Mouse (Mus musculus) neural tube, embryonic 13.5 days (tissue): ENCODE results near the gene Nos1ap. TPM values are rescaled to one million over a fixed set of nuclear protein-coding genes. Genes with fewer than 3 reads are reported as not detected.

Source experiments
- ATAC-seq: fragments of 200-750 bp; cut with Nextera tagmentation; 2 replicates; pipeline ENCODE4 v1.8.0; 2017; ENCODE audit warnings: low read depth, mild to moderate bottlenecking, moderate TSS enrichment, moderate library complexity
- H3K27ac ChIP-seq: fragments of 300-500 bp; sonication (generic); replicated peaks from 2 replicates; pipeline ENCODE4 v1.5.1; 2015; ENCODE audit warnings: moderate library complexity, mild to moderate bottlenecking, inconsistent platforms
- H3K27me3 ChIP-seq: fragments of 300-500 bp; sonication (generic); 2 replicates; pipeline ENCODE4 v1.6.1; 2015; ENCODE audit warnings: mild to moderate bottlenecking, inconsistent platforms
- H3K36me3 ChIP-seq: fragments of 300-500 bp; sonication (generic); 2 replicates; pipeline ENCODE4 v1.6.1; 2015; ENCODE audit warnings: mild to moderate bottlenecking, inconsistent platforms
- H3K4me1 ChIP-seq: fragments of 300-500 bp; sonication (generic); replicated peaks from 2 replicates; pipeline ENCODE4 v1.6.1; 2015; ENCODE audit warnings: inconsistent platforms
- H3K4me2 ChIP-seq: fragments of 300-500 bp; sonication (generic); 2 replicates; pipeline ENCODE4 v1.6.1; 2015; ENCODE audit warnings: inconsistent platforms, mild to moderate bottlenecking, moderate library complexity
- H3K4me3 ChIP-seq: fragments of 300-500 bp; sonication (generic); 2 replicates; pipeline ENCODE4 v1.5.1; 2015; ENCODE audit warnings: mild to moderate bottlenecking, inconsistent platforms
- H3K9ac ChIP-seq: fragments of 300-500 bp; sonication (generic); 2 replicates; pipeline ENCODE4 v1.6.1; 2015; ENCODE audit warnings: moderate library complexity, mild to moderate bottlenecking, inconsistent platforms
- H3K9me3 ChIP-seq: fragments of 300-500 bp; sonication (generic); 2 replicates; pipeline ENCODE4 v1.6.1; 2016; ENCODE audit warnings: inconsistent platforms
- WGBS: fragments of 180-500 bp; shearing (Covaris S2); methylation state at CpG from one replicate; pipeline ENCODE4 v1.1.7; 2015; 5-methylcytosine and 5-hydroxymethylcytosine counted together
- polyA plus RNA-seq: library from polyadenylated mRNA; unstranded; fragments of >200 nt; fragmentation: Nextera tagmentation; extraction: Ambion mirVana; gene quantifications from 2 replicates; pipeline ENCODE4 v1.2.1, GENCODE M21; 2015

Nos1ap gene
- polyA plus RNA-seq, 1 experiment from 2014 or later = 17.6 TPM

DNA sequence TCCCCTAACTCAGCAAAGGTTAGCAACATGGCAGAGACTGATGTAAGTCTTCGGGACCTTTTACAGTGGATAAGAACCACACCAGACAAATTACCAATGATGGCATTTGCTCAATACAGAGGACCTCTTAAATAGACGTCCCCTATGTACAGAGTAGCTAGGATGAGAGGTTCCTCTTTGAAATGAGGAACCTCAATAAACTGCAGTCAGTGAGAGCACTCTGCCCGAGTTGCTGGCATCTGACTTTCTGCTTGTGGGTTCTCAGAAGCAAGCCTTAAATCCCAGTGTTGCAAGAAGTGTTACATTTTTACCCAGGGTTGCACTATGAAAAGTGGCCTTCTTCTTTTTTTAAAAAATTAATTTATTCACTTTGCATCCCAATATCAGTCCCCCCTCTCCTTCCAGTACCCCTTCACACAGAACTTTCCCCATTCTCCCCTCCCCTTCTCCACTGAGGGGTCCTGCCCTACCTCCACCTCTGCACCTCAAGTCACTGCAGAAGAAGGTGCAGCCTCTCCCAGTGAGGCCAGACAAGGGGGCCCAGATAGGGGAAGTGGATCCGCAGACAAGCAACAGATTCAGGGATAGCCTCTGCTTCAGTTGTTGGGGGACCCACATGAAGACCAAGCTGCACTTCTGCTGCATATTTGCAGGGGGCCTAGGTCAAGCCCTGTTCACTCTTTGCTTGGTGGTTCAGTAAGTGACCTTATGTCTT, 307.1 kb downstream of the Nos1ap start:
- H3K27me3 ChIP-seq = no peaks in the 10 kb centered on the region
- H3K27ac ChIP-seq = no peak overlapping the region
- H3K4me2 ChIP-seq = no peak overlapping the region
- no peaks in the 10 kb centered on the region for H3K9me3 ChIP-seq
- H3K4me1 ChIP-seq = no peaks in the 10 kb centered on the region
- H3K36me3 ChIP-seq = no peaks in the 10 kb centered on the region
- ATAC-seq = no peak
- H3K4me3 ChIP-seq = no peak overlapping the region
- H3K9ac ChIP-seq = no peak overlapping the region
- 79% methylated on average over 4 of the region's 4 CpGs for WGBS

DNA sequence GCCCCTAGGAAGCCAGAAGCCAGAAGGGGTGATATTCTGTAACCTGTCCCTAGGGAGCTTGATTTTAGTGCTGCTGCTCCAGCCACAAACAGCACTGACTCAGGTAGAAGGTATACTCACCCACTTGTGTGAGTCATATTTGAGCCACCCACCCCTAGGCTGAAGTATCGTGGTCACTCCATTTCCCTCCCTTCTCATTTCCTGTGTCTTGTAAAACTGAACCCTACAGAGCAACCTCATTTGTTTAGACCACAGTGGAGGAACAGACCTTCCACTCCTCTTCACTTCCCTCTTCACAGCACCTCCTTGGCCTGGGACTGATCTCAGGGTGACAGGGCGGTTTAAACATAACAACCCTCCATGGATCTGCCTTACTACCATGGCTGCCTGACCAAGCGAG, 312.6 kb downstream of the Nos1ap start, which contains the start of gene Sh2d1b1:
Sh2d1b1 (plus strand) TSS at position 305 of the 400 bp plus-strand sequence.
- Histone ChIP-seq H3K9me3 (no peaks in the 10 kb centered on the region), H3K27me3 (no peaks in the 10 kb centered on the region), H3K9ac (no peak within 1 kb of the TSS), H3K4me3 (no peak within 1 kb of the TSS), H3K36me3 (no peaks in the 10 kb centered on the region), H3K4me1 (no peaks in the 10 kb centered on the region), H3K4me2 (no peak within 1 kb of the TSS), H3K27ac (no peak within 1 kb of the TSS)
- WGBS = 88% methylated on average over 3 of the region's 3 CpGs
- ATAC-seq = no peak

DNA sequence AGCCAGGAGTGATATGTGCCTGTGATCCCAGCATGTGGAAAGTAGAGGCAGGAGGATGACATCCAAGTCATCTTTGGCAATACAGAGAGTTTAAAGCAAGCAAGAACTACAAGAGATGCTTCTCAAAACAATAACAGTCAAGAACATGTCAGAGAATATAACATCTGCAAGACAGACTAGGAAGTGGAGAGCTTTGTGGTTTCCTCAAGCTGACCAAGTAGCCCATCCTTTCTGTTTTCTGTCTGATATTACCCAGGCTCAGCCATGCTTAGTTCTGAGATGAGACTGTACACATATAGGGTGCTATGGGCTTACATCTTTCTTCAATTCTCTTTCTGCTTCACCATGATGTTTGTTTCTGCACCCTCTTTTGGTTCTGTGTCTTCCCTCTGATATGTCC, 316.4 kb downstream of the Nos1ap start:
- no peak overlapping the region for H3K4me2 ChIP-seq
- H3K4me1 ChIP-seq = no peaks in the 10 kb centered on the region
- no peaks in the 10 kb centered on the region for H3K9me3 ChIP-seq
- no peak overlapping the region for H3K9ac ChIP-seq
- ATAC-seq = no peak
- H3K4me3 ChIP-seq = no peak overlapping the region
- no peaks in the 10 kb centered on the region for H3K36me3 ChIP-seq
- H3K27ac ChIP-seq = no peak overlapping the region
- no peaks in the 10 kb centered on the region for H3K27me3 ChIP-seq

GRCm38 (mm10) chr1:170270696-170271095, 319.0 kb downstream of the Nos1ap start:
- Histone ChIP-seq H3K36me3 (no peaks in the 10 kb centered on the region), H3K27ac (no peak overlapping the region), H3K9me3 (no peaks in the 10 kb centered on the region), H3K4me2 (no peak overlapping the region), H3K4me3 (no peak overlapping the region), H3K27me3 (no peaks in the 10 kb centered on the region), H3K9ac (no peak overlapping the region), H3K4me1 (no peaks in the 10 kb centered on the region)
- 93% methylated on average over 4 of the region's 4 CpGs for WGBS
- ATAC-seq = no peak

- no peaks in the 10 kb centered on the region for H3K27me3 ChIP-seq
- no peaks in the 10 kb centered on the region for H3K4me1 ChIP-seq
- no peak overlapping the region for H3K4me2 ChIP-seq
- 86% methylated on average over 6 of the region's 6 CpGs for WGBS
- no peak overlapping the region for H3K27ac ChIP-seq
- H3K9me3 ChIP-seq = no peaks in the 10 kb centered on the region
- no peak overlapping the region for H3K4me3 ChIP-seq
- no peak overlapping the region for H3K9ac ChIP-seq
- ATAC-seq = no peak
- H3K36me3 ChIP-seq = no peaks in the 10 kb centered on the region
Observed at GRCm38 (mm10) chr1:170270281-170270680, 319.4 kb downstream of the Nos1ap start.

- peaks cover 8% of the 10 kb centered on the region for H3K4me1 ChIP-seq
- 5% methylated on average over 32 of the region's 32 CpGs for WGBS
- peaks cover 3% of the 10 kb centered on the region; the same call in 1 of the 2 replicates for H3K27me3 ChIP-seq
- H3K36me3 ChIP-seq = no peaks in the 10 kb centered on the region
- no peaks in the 10 kb centered on the region for H3K9me3 ChIP-seq
- H3K4me3 ChIP-seq = peak overlapping the region; percentile 73
- ATAC-seq = peak; percentile 100
- H3K4me2 ChIP-seq = peak overlapping the region; percentile 79
- H3K9ac ChIP-seq = peak overlapping the region; percentile 86
- H3K27ac ChIP-seq = no peak overlapping the region; the same call in 1 of the 2 replicates
Observed at GRCm38 (mm10) chr1:170255560-170255910, 334.1 kb downstream of the Nos1ap start.

DNA sequence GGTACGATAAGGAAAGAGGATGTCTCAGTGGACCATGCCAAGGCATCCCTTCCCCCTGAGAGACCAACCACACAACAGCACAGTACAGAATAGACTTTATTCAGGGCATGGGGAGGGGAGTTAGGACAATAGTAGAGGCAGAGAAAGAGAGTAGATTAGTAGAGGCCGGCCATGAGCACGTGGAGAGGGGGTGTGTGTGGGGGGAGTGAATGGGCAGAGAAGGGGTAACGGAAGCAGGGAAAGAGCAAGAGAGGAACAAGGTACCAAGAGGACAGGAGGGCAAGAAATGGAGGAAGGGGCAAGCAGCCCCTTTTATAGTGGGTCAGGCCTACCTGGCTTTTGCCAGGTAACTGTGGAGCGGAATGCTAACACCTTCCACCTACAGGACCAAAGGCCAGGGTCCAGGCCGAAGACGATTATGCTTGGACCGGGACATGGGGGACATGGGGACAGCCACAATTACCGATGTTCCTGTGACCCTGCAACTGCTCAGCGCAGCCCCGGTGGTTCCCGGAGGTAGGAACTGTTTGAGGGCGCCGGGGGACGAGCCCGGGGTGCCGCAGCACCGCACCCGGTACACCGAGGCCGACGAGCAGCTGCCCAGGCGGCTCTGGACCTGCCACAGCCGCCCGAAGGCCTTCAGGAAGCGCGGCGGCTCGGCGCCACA, 334.6 kb downstream of the Nos1ap start:
- peak overlapping the region; percentile 86 for H3K9ac ChIP-seq
- H3K27me3 ChIP-seq = peaks cover 6% of the 10 kb centered on the region; the same call in 1 of the 2 replicates
- H3K36me3 ChIP-seq = no peaks in the 10 kb centered on the region
- H3K27ac ChIP-seq = no peak overlapping the region; the same call in 1 of the 2 replicates
- peaks cover 8% of the 10 kb centered on the region for H3K4me1 ChIP-seq
- H3K4me2 ChIP-seq = peak overlapping the region; percentile 79
- no peaks in the 10 kb centered on the region for H3K9me3 ChIP-seq
- 37% methylated on average over 30 of the region's 30 CpGs for WGBS
- ATAC-seq = peak; percentile 85
- H3K4me3 ChIP-seq = peak overlapping the region; percentile 73

Other genes with a start within 250 kb of the Nos1ap start
- gene Olfml2b, start 54.7 kb upstream of the Nos1ap start, polyA plus RNA-seq = 13.0 and 14.4 TPM in 2 replicates